Mouse (Mus musculus) kidney, embryonic 16.5 days (tissue): ENCODE measurements around the gene Crebbp. TPM values are rescaled to one million over a fixed set of nuclear protein-coding genes. Genes with fewer than 3 reads are reported as not detected.
A peak's percentile ranks its signal among the peaks of the same experiment; 100 is the strongest.

Experiments
- ATAC-seq: fragments of 200-750 bp; cut with Nextera tagmentation; 2 replicates; pipeline ENCODE4 v1.8.0; 2017; ENCODE audit warnings: moderate TSS enrichment; ENCODE audit not compliant: low FRiP score, low TSS enrichment
- H3K27ac ChIP-seq: fragments of 300-500 bp; sonication (generic); 2 replicates; pipeline ENCODE4 v1.5.1; 2014; ENCODE audit warnings: low read length
- H3K27me3 ChIP-seq: fragments of 300-500 bp; sonication (generic); 2 replicates; pipeline ENCODE4 v1.6.1; 2014; ENCODE audit warnings: low read length, control low read depth, mixed read lengths; ENCODE audit not compliant: insufficient read depth
- H3K36me3 ChIP-seq: fragments of 300-500 bp; sonication (generic); 2 replicates; pipeline ENCODE4 v1.6.1; 2014; ENCODE audit warnings: low read length, control low read depth, mixed read lengths; ENCODE audit not compliant: insufficient read depth
- H3K4me1 ChIP-seq: fragments of 300-500 bp; sonication (generic); 2 replicates; pipeline ENCODE4 v1.6.1; 2014; ENCODE audit warnings: low read length, control low read depth, mixed read lengths; ENCODE audit not compliant: insufficient read depth
- H3K4me2 ChIP-seq: fragments of 300-500 bp; sonication (generic); replicated peaks from 2 replicates; pipeline ENCODE4 v1.6.1; 2014; ENCODE audit warnings: low read depth, low read length
- H3K4me3 ChIP-seq: fragments of 300-500 bp; sonication (generic); 2 replicates; pipeline ENCODE4 v1.5.1; 2014; ENCODE audit warnings: mild to moderate bottlenecking, low read length
- H3K9ac ChIP-seq: fragments of 300-500 bp; sonication (generic); replicated peaks from 2 replicates; pipeline ENCODE4 v1.6.1; 2014; ENCODE audit warnings: low read length
- H3K9me3 ChIP-seq: fragments of 300-500 bp; sonication (generic); 2 replicates; pipeline ENCODE4 v1.6.1; 2016; ENCODE audit warnings: low read length, control low read depth
- WGBS: fragments of 180-500 bp; shearing (Covaris S2); extraction: QIAGEN DNeasy Blood & Tissue Kit; methylation state at CpG from one replicate; pipeline ENCODE4 v1.1.7; 2014; 5-methylcytosine and 5-hydroxymethylcytosine counted together
- microRNA-seq: library from miRNA; unstranded; fragments of <30 nt; microRNA quantifications from one replicate; pipeline ENCODE4, GENCODE M21; 2016
- polyA plus RNA-seq: library from polyadenylated mRNA; unstranded; fragments of >200 nt; fragmentation: Nextera tagmentation; extraction: Ambion mirVana; gene quantifications from 2 replicates; pipeline ENCODE4 v1.2.1, GENCODE M21; 2015

Gene Crebbp
- polyA plus RNA-seq, 1 experiment from 2014 or later = 31.2 TPM

DNA sequence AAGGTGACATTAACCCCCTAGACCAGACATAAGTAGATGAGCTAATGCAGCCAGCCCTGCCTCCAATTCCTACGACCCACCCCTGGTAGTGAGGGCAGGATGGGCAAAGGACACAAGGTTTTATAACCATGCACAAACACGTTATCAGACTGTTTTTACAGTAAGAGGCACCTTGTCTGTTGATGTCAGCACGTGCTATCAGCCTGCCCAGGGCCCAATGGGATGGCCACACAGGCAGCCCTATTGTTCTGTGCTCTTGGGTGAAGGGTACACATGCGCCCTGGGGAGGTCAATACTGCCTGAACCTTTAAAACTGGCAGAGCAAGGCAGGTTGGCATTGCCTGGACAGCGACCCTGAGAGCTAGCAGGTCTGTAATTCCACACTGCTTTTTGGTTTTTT is 177.0 kb downstream of the Crebbp start, which contains the start of gene Dnase1:
Dnase1 (plus strand) TSS at position 136 of the 400 bp plus-strand sequence.
- WGBS = 88% methylated on average over 5 of the region's 5 CpGs
- no peak within 1 kb of the TSS for H3K4me2 ChIP-seq
- ATAC-seq = no peak
- H3K9ac ChIP-seq = no peak within 1 kb of the TSS
- no peak within 1 kb of the TSS for H3K27ac ChIP-seq
- peaks cover 6% of the 10 kb centered on the region; the same call in 1 of the 2 replicates for H3K4me1 ChIP-seq
- no peak within 1 kb of the TSS for H3K4me3 ChIP-seq
- H3K27me3 ChIP-seq = no peaks in the 10 kb centered on the region
- H3K36me3 ChIP-seq = peaks cover 47% of the 10 kb centered on the region
- no peaks in the 10 kb centered on the region for H3K9me3 ChIP-seq

DNA sequence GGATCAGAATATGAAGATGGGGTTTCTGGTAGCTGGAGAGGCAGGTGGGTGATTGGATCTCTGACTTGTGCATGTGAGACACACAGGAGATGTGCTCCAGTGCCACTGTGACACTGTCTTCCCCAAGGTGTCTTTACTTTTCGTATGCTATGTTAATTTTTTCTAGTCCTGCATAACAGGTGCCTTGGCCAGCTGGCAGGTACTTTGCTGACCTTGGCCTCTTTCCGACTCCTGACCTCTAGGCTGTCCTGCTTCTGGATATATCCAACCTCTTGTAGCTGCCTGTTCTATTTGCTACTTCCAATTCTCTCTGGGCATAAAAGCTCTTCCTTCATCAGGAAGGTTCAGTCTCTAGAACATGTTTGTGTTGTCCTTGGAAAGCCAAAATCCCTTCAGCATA is 178.2 kb downstream of the Crebbp start:
- H3K9ac ChIP-seq = no peak overlapping the region
- peaks cover 7% of the 10 kb centered on the region; the same call in 1 of the 2 replicates for H3K4me1 ChIP-seq
- ATAC-seq = no peak
- WGBS = 78% methylated on average over 2 of the region's 2 CpGs
- H3K9me3 ChIP-seq = no peaks in the 10 kb centered on the region
- no peaks in the 10 kb centered on the region for H3K27me3 ChIP-seq
- H3K36me3 ChIP-seq = peaks cover 39% of the 10 kb centered on the region
- no peak overlapping the region for H3K4me3 ChIP-seq
- no peak overlapping the region for H3K4me2 ChIP-seq
- H3K27ac ChIP-seq = no peak overlapping the region

DNA sequence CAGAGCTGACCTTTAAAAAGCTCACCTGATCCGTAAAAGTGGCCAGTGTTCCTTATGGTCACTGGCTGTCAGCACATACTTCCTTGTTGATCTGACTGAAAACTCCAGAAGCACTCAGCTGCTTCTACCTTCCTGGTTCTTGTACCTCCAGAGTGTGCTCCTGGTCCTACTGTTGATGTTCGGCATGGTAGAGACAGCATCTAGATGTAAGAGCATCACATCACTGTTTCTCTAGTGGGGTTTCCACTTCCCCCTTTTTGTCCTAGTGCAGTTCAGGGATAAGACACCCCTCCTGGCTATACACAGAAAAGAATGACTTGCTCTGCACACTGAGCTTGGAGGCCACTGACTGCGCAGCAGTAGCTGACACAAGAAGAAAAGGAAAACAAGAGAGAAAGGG is 179.3 kb downstream of the Crebbp start:
- Histone ChIP-seq H3K36me3 (peaks cover 29% of the 10 kb centered on the region), H3K27me3 (no peaks in the 10 kb centered on the region), H3K4me1 (peaks cover 17% of the 10 kb centered on the region), H3K9ac (no peak overlapping the region), H3K4me3 (no peak overlapping the region), H3K27ac (no peak overlapping the region), H3K4me2 (no peak overlapping the region), H3K9me3 (no peaks in the 10 kb centered on the region)
- WGBS = 70% methylated on average over 3 of the region's 3 CpGs
- no peak for ATAC-seq

DNA sequence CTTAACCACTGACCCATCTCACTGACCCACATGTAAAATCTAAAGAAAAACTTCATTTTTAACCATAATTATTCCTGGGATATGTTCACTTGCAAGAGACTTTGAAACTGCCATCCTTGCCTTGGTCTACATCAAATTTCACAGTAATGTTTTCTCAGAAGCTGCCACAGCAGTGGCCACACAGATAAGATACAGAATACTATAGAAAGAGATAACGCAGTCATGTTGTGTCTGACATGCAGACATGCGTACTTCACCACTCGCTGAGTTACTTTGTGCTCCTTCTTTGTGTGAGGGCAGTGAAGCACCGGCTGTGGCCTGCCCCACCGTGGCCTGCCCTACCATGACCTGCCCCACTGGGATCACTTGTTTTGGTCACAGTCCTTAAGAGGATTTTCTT is 179.8 kb downstream of the Crebbp start:
- no peak overlapping the region for H3K4me3 ChIP-seq
- WGBS = 48% methylated on average over 5 of the region's 5 CpGs
- H3K4me1 ChIP-seq = peaks cover 17% of the 10 kb centered on the region
- no peak overlapping the region for H3K4me2 ChIP-seq
- ATAC-seq = no peak
- peaks cover 24% of the 10 kb centered on the region for H3K36me3 ChIP-seq
- no peaks in the 10 kb centered on the region for H3K9me3 ChIP-seq
- H3K9ac ChIP-seq = no peak overlapping the region
- peak overlapping the region; percentile 1; the same call in 1 of the 2 replicates for H3K27ac ChIP-seq
- no peaks in the 10 kb centered on the region for H3K27me3 ChIP-seq

DNA sequence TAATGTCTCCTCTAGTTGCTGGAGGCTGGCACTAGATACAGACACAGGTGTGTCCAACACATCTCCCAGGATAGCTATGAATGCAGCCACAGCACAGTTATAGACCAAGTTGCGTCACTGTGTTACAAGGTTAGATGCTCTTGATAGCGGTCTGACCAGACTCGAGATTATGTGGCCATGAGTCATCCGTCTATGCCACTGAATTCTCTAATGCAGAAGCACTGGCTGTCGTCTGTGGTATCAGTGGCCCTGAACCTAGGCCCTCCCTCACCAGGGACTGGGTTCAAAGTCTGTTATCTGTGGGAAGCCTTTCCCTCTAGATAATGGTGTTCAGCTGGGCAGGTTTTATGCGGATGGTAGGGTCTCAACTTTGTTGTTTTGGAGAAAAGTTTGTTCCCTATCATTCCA is 181.5 kb downstream of the Crebbp start:
- Histone ChIP-seq H3K27ac (peak overlapping the region; percentile 78), H3K4me1 (peaks cover 17% of the 10 kb centered on the region), H3K4me3 (no peak overlapping the region), H3K9ac (no peak overlapping the region), H3K36me3 (peaks cover 8% of the 10 kb centered on the region), H3K4me2 (no peak overlapping the region), H3K9me3 (peaks cover 3% of the 10 kb centered on the region; the same call in 1 of the 2 replicates), H3K27me3 (no peaks in the 10 kb centered on the region)
- ATAC-seq = no peak
- WGBS = 74% methylated on average over 6 of the region's 6 CpGs

DNA sequence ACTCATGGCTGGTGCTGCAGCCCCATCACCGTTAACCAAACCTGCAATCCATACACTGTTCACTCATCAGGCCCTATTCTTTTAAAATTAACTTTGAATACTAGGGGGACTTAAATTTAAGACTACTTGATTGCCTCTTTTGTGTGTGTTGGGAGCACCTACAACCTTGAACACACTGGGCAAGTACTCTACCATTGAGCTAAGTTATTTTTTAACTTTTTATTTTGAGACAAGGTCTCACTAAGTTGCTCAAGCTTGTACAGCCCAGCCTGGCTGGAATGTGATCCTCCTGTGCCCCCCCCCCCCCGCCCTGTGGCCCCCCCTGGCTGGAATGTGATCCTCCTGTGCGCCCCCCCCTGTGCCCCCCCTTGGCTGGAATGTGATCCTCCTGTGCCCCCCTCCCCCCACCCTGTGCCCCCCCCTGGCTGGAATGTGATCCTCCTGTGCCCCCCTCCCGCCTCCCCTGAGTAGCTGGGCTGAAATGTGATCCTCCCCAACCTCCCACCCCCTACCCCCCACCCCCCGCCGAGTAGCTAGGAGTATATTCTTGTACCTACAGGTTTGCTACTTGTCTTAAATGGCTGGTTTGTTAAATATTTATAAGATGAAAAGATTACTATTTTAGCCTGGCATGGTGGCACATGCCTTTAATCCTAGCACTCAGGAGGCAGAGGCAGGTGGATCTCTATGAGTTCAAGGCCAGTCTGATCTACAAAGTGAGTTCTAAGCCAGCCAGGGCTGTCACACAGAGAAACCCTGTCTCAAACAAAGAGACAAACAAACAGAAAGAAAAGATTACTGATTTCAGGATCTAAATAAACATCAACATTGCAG is 182.1 kb downstream of the Crebbp start:
- 39% methylated on average over 4 of the region's 6 CpGs for WGBS
- Histone ChIP-seq H3K4me2 (no peak overlapping the region), H3K9ac (no peak overlapping the region), H3K27ac (peak overlapping the region; percentile 97), H3K36me3 (peaks cover 2% of the 10 kb centered on the region; the same call in 1 of the 2 replicates), H3K4me1 (peaks cover 17% of the 10 kb centered on the region), H3K4me3 (no peak overlapping the region), H3K27me3 (no peaks in the 10 kb centered on the region), H3K9me3 (peaks cover 3% of the 10 kb centered on the region; the same call in 1 of the 2 replicates)
- peak; percentile 76 for ATAC-seq

Small RNAs within 50 kb of the gene (microRNA-seq; reads per million reads assigned to microRNA genes)
- not detected for gene Gm23413

Other genes with a start within 250 kb of the Crebbp start
- gene Nlrc3, start 237.4 kb downstream of the Crebbp start, polyA plus RNA-seq = 2.7 and 2.9 TPM in 2 replicates
- 21.6 and 25.8 TPM in 2 replicates for gene Slx4, start 210.2 kb downstream of the Crebbp start, polyA plus RNA-seq
- gene Dnase1, start 177.1 kb downstream of the Crebbp start, polyA plus RNA-seq = 6.5 and 7.8 TPM in 2 replicates
- 126 and 128 TPM in 2 replicates for gene Trap1, start 136.2 kb downstream of the Crebbp start, polyA plus RNA-seq
- 1.0 and 1.1 TPM in 2 replicates for gene Adcy9, start 206.5 kb upstream of the Crebbp start, polyA plus RNA-seq